Mouse (Mus musculus): Measurements from ENCODE around the gene Kbtbd12. TPM values are rescaled to one million over a fixed set of nuclear protein-coding genes. Genes with fewer than 3 reads are reported as not detected.

The Kbtbd12 gene
- total and polyA plus RNA-seq, 3 experiments = not detected

GRCm38 (mm10) chr6:88576495-88576894 is 61.3 kb downstream of the Kbtbd12 start:
- no peak for DNase-seq (ENCODE audit: extremely low read depth)
- TF ChIP-seq BHLHE40 (IDR thresholded peaks at IDR 0.05; ENCODE audit: low read depth, low read length) (no peak), ZMIZ1 (IDR thresholded peaks at IDR 0.05; ENCODE audit: low read depth, low read length) (no peak)
- H3K27me3 ChIP-seq (replicated peaks) = no peaks in the 10 kb centered on the region
- dilution Hi-C loops (cut with MboI; ENCODE audit: extremely low pct_ligation_motif_present, extremely low pct_unique_long_range_greater_than_20kb, low sequenced_read_pairs) = no loop called here
- H3K79me2 ChIP-seq (replicated peaks; ENCODE audit: control insufficient read depth, extremely low read depth, insufficient read depth, poor library complexity, severe bottlenecking) = no peaks in the 10 kb centered on the region
- H3K9me3 ChIP-seq (replicated peaks; ENCODE audit: low read length) = no peaks in the 10 kb centered on the region
- no peaks in the 10 kb centered on the region for H3K36me3 ChIP-seq (replicated peaks in 1 of 2; ENCODE audit: control insufficient read depth in 1 of 2, insufficient read depth in 1 of 2, low read length in 1 of 2)
- no peak overlapping the region for H3K4me3 ChIP-seq (replicated peaks in 1 of 3; ENCODE audit: low read depth in 2 of 3, low read length in 2 of 3, poor library complexity in 1 of 3)
- H3K4me2 ChIP-seq (ENCODE audit: insufficient read depth, low read depth, poor library complexity, severe bottlenecking) = no peak overlapping the region
- H3K27ac ChIP-seq (ENCODE audit: insufficient read depth, low read depth) = no peak overlapping the region
- no peak overlapping the region for H3K9ac ChIP-seq (ENCODE audit: insufficient read depth, low read depth)
- no peaks in the 10 kb centered on the region for H3K4me1 ChIP-seq (ENCODE audit: control insufficient read depth in 1 of 2, insufficient read depth in 2 of 2)
- in situ Hi-C loops (cut with MboI; ENCODE audit: low pct_ligation_motif_present, low pct_unique_long_range_greater_than_20kb, low sequenced_read_pairs) = no loop called here

DNA sequence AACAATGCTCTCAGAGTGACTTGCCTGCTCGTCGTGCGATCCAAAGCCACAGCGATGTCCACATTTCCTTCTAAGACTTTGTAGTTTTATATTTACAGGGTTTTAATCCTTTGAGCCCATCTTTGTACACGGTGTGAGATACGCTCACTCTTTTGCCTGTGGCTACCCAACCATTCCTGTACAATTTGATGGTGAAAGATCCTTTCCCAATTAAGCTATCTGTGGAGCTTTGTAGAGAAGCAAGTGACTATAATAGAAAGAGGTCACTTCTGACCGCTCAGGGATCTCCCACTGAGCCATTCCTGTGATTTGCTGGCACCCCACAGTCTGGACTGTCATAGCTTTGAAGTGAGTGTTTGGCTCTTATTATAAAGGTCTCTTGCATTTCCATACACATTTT is 71.1 kb downstream of the Kbtbd12 start:
- Histone ChIP-seq H3K27me3 (replicated peaks) (no peaks in the 10 kb centered on the region), H3K4me3 (replicated peaks in 1 of 3; ENCODE audit: low read depth in 2 of 3, low read length in 2 of 3, poor library complexity in 1 of 3) (no peak overlapping the region), H3K9me3 (replicated peaks; ENCODE audit: low read length) (no peaks in the 10 kb centered on the region), H3K9ac (ENCODE audit: insufficient read depth, low read depth) (no peak overlapping the region), H3K79me2 (replicated peaks; ENCODE audit: control insufficient read depth, extremely low read depth, insufficient read depth, poor library complexity, severe bottlenecking) (no peaks in the 10 kb centered on the region), H3K27ac (ENCODE audit: insufficient read depth, low read depth) (no peak overlapping the region), H3K4me1 (ENCODE audit: control insufficient read depth in 1 of 2, insufficient read depth in 2 of 2) (peaks cover 0 to 2% of the 10 kb centered on the region in 2 experiments; a peak in 1 of 4 replicates), H3K4me2 (ENCODE audit: insufficient read depth, low read depth, poor library complexity, severe bottlenecking) (no peak overlapping the region), H3K36me3 (replicated peaks in 1 of 2; ENCODE audit: control insufficient read depth in 1 of 2, insufficient read depth in 1 of 2, low read length in 1 of 2) (no peaks in the 10 kb centered on the region)
- dilution Hi-C loops (cut with MboI; ENCODE audit: extremely low pct_ligation_motif_present, extremely low pct_unique_long_range_greater_than_20kb, low sequenced_read_pairs) (no loop called here), in situ Hi-C loops (cut with MboI; ENCODE audit: low pct_ligation_motif_present, low pct_unique_long_range_greater_than_20kb, low sequenced_read_pairs) (no loop called here)
- TF ChIP-seq ZKSCAN1 (IDR thresholded peaks at IDR 0.05; ENCODE audit: borderline replicate concordance, low read depth, low read length) (no peak), UBTF (IDR thresholded peaks at IDR 0.05; ENCODE audit: low read depth, low read length) (no peak), GABPA (IDR thresholded peaks at IDR 0.05; ENCODE audit: insufficient replicate concordance, low read depth, low read length) (no peak), IRF4 (IDR thresholded peaks at IDR 0.05; ENCODE audit: low read depth, low read length) (no peak), CTCF (conservative IDR thresholded peaks at IDR 0.05 in 1 of 2, IDR thresholded peaks at IDR 0.05 in 1 of 2; ENCODE audit: low read depth in 2 of 2, low read length in 2 of 2) (no peak), TCF12 (IDR thresholded peaks at IDR 0.05; ENCODE audit: low read depth, low read length) (no peak), ZMIZ1 (IDR thresholded peaks at IDR 0.05; ENCODE audit: low read depth, low read length) (no peak), ZNF384 (IDR thresholded peaks at IDR 0.05; ENCODE audit: low read depth, low read length) (no peak), MYC (IDR thresholded peaks at IDR 0.05; ENCODE audit: low read depth, low read length) (no peak), MAX (IDR thresholded peaks at IDR 0.05; ENCODE audit: low read length) (no peak), HCFC1 (IDR thresholded peaks at IDR 0.05; ENCODE audit: low read depth, low read length) (no peak), POLR2A (IDR thresholded peaks at IDR 0.05; ENCODE audit: low read depth, low read length) (no peak), CHD2 (IDR thresholded peaks at IDR 0.05; ENCODE audit: low read length) (no peak), USF2 (conservative IDR thresholded peaks at IDR 0.05; ENCODE audit: low read depth, low read length) (no peak), JUN (IDR thresholded peaks at IDR 0.05; ENCODE audit: insufficient read depth, low read depth, low read length) (no peak), MAFK (IDR thresholded peaks at IDR 0.05; ENCODE audit: insufficient replicate concordance, low read length) (no peak), PAX5 (IDR thresholded peaks at IDR 0.05; ENCODE audit: low read length) (no peak), MEF2A (IDR thresholded peaks at IDR 0.05; ENCODE audit: borderline replicate concordance, low read depth, low read length) (no peak), EP300 (IDR thresholded peaks at IDR 0.05; ENCODE audit: low read length) (no peak)
- no peak for DNase-seq (ENCODE audit: extremely low read depth)

All from CH12.LX (cell line).